Mouse (Mus musculus) kidney, postnatal 25 days (tissue): ENCODE measurements around the gene Mageb18.
"Not testable (repeated sequence)": the region's sequence is repeated elsewhere in the genome, so short reads cannot be mapped to it uniquely, and the experiment has no call there.

ENCODE experiments used
- DNase-seq, 2 experiments: peaks; one replicate each; pipeline ENCODE4 v3.0.0; 2021; ENCODE audit warnings: mixed read lengths in 2 of 2

Mageb18 gene

DNA sequence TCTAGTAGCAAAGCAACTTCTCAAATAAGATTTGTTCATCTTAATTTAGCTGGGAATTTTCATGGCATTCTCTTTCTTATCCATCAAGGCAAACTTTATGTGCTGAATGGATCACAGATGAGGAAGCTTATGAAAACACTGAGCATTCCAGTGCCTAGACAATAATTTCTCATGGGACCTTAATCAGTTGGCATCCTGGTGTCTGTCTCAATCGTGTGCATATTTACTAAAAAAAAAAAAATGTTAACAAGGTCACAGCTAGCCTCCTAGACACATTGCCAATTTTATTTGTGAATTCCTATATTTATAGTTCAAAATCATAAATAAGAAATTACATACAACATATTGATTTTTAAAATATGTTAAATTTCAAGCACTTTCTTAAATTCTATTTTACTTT, at the start of gene Mageb18:
Gene Mageb18 (minus strand): TSS at position 101 of the 400 bp plus-strand sequence.
- no peak for DNase-seq

DNA sequence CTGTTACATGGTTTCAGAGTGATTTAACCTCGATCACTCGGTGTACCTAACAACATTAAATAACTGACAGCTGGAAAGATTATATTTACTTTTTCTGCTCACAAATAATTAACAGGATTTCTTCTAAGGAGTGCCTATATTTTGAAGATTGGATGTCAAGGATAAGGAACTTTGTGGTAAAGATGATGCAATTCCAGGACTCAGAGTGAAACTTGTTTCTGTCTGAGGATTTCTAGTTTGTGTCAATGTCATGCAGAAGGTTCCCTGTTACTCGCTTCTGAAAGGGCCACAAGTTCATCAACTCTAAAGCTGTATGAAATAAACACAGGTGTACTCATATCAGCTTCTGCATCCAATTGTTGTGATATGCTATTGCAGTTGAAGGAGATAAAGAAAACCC, 13.4 kb upstream of the Mageb18 start:
- no peak for DNase-seq

DNA sequence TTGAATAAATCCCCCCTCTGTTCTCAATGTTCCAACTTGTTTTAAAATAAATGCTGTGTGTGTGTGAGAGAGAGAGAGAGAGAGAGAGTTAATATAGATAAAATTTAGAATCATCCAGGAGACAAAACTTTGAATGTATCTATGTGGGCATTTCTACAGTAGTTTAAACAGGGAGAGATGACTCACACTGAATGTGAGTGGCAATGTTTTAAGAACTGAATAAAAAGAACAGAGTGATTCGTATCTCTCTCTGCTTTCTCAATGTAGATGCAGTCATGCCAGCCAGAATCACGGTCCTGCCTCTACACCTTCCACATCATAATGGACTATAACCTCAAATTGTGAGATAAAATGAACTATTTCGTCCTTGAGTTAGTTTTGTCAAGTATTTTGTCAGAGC, 11.1 kb upstream of the Mageb18 start:
- no peak for DNase-seq

DNA sequence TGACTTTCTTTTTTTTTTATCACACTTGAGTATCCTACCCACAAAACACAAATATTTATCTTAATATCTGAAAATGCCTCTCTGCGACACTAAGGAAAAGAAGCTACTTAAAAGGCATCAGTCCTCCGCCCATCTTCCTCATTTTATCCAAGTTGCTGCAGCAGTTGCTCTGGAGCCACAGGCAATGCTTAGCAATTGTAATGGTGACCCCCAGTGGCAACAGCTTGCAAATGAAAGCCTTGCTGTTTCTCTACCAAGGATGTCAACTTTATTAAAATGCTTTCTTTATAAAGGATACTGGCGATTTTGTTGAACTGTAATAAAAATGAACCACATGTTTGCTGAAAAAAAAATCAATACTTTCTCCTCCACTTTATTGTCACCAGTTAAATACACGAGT, 2.0 kb downstream of the Mageb18 start:
- no peak for DNase-seq

DNA sequence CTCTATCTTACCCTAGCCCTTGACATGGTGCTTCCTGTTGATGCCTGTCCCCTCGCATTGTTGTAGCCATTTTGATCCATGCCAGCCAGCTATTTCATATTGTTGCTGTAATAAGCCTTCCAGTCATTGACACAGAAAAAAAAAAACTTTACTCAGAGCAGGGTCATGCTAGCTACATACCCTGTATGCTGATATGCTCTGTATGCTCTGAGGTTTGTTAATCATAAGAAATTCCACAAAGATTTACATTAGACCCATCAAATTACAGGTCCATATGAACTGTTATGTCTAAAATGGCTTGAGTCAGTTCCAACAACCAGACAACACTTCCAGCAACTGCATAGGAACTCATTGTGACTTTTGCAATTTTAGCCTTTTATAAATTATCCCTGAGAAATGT, 71.5 kb downstream of the Mageb18 start:
- DNase-seq: no peak

DNA sequence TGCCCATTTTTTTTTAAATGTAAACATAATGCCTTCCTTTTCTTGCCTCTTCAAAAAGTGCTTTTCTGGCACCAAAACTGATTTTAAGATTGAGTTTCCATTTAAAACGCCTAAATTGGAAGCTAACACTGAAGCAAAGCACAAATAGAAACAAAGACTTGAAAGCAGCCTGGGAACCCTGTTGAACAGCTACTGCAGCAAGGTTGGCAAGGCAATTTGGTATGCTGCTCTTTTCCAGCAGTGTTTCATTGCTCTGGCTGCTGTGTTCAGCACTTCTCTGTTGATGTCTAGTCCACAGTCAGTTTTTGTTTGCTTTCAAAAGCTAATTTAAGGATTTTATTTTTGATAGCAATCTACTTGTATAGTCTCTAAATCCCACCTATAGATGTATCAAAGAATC, 101.1 kb downstream of the Mageb18 start:
- DNase-seq: no peak

DNA sequence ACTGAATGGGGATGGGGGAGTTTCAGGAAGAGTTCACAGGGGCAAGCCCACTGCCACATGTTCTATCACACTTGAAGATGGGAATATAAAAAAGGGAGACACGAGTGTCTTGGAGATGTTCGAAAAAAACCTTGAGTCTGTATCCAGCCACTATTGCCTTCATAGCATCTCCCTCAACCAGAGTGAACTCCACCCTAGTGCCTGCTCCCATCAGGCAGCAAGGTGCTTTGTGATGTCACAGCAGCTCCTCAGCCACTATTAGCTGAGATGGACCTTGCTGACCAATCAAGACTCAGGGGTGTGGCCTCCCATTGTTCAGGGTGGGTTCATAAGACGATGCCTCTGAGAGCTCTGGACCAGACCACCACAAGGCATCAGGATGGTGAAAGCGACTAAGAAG, 109.7 kb downstream of the Mageb18 start, which contains the start of gene Gm5941:
Gene Gm5941 (plus strand): TSS at position 301 of the 400 bp plus-strand sequence.
- not testable (repeated sequence) for DNase-seq

DNA sequence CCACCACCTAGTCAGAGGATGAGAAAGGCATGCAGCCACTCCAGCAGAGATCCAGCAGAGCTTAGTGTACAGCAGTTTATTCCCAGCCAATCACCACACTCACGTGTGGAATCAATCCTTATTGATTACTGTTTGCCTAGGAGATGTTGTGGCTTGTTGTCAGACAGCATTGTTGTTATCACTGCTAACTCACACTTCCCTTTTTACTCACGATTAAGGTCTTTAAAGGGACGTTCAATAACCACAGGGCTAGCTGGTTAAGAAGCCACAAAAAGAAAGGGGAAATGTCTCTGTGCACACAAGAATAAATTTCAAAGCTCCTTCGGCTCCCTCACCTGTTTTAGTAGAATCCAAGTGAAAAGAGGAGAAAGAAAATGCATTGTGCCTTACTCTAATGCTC, 134.6 kb downstream of the Mageb18 start:
- no peak for DNase-seq

DNA sequence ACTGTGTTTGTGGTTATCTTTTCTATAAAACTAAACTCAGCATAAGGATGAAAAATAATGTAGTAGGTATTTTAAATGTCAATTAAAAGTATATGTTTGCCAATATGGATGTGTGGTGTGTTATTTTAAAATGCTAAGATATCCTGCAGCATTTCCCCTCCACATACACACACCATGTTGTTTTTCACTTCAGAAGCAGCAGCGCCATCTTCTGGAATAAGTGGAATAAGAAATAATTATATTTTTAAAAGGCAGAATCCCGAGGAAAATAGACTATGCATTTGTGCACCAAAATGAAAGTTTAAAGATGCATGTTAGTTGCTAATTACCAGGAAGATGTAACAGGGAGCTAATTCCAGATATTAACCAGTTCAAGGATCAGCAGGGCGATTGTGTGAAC, 138.9 kb downstream of the Mageb18 start:
- no peak for DNase-seq

DNA sequence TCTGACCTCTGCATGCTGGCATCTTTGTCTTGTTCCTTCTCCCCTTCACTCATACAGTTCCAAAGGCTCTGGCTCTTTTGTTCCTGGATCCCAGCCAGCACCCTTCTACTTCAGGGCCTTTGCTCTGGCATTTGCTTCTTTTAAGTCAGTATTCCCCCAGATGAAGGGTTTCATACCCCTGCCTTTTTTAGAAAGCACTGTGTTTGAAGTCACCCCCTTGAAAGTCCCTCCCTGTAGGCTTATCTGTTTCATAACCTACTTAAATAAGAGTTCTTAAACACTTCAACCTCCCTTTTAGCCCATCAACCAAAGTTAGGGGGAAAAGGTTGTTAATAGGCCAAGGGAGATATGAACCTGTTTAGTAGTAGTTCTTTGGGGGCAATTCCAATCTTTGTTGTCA, 212.0 kb downstream of the Mageb18 start:
- DNase-seq: no peak

DNA sequence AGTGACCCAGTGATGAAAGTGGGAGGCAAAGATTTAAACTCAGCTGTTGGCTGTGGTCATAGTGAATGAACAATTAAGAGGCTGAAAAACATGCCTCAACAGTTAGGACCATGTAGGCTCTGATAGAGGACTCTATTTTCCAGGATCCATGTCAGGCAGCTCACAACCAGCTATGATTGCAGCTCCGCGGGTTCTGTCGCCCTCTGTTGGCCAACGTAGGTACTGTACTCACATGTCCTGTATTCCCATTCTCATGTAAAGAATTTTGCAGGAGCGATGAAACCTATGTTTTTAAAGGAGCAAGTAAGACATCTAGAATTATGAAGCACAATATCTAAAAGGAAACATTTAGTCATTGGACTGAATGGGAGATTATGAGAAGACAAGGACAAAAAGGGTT, 256.4 kb downstream of the Mageb18 start:
- DNase-seq: peak in 1 of 2 experiments; percentile 58

DNA sequence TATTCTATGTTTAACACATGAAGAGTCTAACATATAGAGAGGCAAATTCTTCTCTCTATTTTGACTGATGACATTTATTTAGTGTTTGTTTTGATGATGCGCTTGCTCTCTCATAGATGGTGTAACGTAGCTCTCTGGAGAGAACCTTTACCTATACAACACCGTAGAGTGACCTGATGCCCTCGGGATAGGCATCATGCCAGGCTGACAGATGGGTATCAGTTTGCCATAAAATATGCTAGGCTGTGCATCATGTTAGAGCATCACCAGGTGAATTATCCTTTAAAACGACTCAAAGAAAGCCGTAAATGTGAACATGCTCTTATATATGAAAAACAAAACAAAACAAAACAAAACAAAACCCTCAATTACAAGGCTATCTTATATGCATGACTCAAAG, 258.5 kb downstream of the Mageb18 start:
- no peak for DNase-seq

DNA sequence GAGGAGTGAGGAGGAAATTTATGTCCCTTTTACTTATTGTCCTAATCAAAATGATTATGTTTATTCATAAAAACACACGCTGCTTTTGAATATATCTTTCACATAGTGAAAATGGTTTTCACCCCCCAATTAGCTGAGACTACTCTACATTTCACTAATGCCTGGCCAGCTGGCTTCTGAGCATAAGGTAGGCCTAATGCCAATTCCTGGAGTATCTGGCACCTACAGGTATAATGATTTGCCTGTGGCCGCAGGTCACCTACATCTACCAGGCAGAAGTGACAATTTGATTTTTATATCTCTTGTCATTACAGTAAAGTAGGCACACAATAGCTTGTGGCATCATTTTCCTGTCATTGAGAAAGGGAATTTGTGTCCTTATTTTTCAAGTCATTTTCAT, 259.8 kb downstream of the Mageb18 start:
- DNase-seq: no peak

DNA sequence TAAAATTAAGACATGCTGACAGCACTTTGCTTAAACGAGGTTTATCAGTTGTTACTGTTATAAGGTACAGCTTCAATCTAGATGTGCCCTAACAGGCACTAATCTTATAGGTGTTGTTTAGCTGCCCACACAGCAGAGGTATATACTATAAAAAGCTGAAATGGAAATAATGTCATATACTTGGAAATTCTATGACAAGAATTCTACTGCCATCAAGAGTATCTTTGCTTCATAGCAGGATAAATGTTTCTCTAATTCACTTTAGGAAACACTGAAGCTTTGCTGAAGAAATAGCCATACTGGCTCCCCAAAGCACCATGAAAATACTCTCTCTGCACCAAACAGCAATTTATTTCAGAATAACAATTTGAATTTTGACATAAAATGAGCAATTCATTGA, 265.9 kb downstream of the Mageb18 start:
- DNase-seq: no peak

DNA sequence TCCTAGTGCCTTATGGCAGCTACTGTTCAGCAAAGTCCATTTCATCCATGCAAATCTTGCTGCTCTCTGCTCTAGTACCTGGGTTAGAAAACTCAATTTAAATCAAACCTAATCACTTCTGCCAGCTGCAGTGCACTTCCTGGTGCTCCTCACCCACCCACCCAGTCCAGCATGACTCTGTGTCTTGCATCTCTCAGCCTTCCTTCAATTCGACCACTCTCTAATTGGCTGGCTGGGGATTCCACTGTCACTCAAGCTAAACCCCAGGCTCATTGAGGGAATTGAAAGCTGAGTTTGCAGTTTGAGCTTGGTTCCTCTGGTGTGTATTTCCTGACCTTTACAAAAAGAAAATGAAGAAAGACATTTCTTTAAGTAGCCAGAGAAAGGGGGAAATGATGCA, 275.8 kb downstream of the Mageb18 start:
- DNase-seq: no peak

DNA sequence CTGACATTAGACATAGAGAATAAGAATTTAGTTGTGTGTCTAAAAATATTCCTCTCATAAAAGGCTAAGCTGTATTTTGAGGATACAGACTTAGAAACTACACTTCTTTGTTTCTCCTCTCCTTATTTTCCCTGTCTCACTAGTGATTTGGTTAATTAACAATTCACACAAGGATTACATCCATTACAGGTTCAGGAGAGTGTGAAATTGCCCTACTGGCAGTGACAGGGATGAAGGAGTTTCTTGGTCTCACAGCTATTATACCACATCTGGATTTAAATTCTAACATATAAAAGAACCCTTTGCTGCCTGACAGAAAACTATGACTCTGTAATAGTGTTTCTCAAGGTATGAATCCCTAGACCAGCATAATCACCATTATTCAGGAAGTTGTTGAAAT, 318.8 kb downstream of the Mageb18 start:
- DNase-seq: no peak
